Mouse (Mus musculus) activated CD4-positive, CD25-positive, alpha-beta regulatory T cell, adult 4 months (primary cell): ENCODE data around the gene Tmem37. TPM values are rescaled to one million over a fixed set of nuclear protein-coding genes. Genes with fewer than 3 reads are reported as not detected.
A peak's percentile ranks its signal among the peaks of the same experiment; 100 is the strongest.

Experiments used
- ATAC-seq: one replicate; pipeline ENCODE4 v1.8.0; 2017
- polyA plus RNA-seq, 2 experiments: library from polyadenylated mRNA; unstranded; fragments of 100-300 nt; shearing (Covaris generic); gene quantifications; one replicate each; pipeline ENCODE4 v1.2.1; 2017

The Tmem37 gene
- polyA plus RNA-seq, 2 experiments from 2014 or later = 1.4 to 2.5 TPM

GRCm38 (mm10) chr1:120057044-120057443 lies 16.8 kb downstream of the Tmem37 start:
- ATAC-seq = peak; percentile 22

- ATAC-seq = no peak
These were observed 17.6 kb downstream of the Tmem37 start for GRCm38 (mm10) chr1:120056236-120056635.

GRCm38 (mm10) chr1:120055475-120055874 lies 18.4 kb downstream of the Tmem37 start:
- peak; percentile 98 for ATAC-seq

- ATAC-seq = no peak
These were observed 18.9 kb downstream of the Tmem37 start for GRCm38 (mm10) chr1:120054997-120055396.

GRCm38 (mm10) chr1:120051070-120051469 lies 22.8 kb downstream of the Tmem37 start:
- ATAC-seq = no peak

GRCm38 (mm10) chr1:120047325-120047724 lies 26.5 kb downstream of the Tmem37 start:
- ATAC-seq = no peak

- ATAC-seq = no peak
These were observed 29.3 kb downstream of the Tmem37 start for GRCm38 (mm10) chr1:120044584-120044983.

GRCm38 (mm10) chr1:120042421-120042820 lies 31.5 kb downstream of the Tmem37 start:
- ATAC-seq = no peak

GRCm38 (mm10) chr1:120038594-120038993 lies 35.3 kb downstream of the Tmem37 start:
- ATAC-seq = no peak

- no peak for ATAC-seq
These were observed 36.7 kb downstream of the Tmem37 start for GRCm38 (mm10) chr1:120037021-120037683.

GRCm38 (mm10) chr1:120035456-120036034 lies 38.3 kb downstream of the Tmem37 start:
- ATAC-seq = no peak

- no peak for ATAC-seq
These were observed 39.1 kb downstream of the Tmem37 start for GRCm38 (mm10) chr1:120034793-120035192.

- ATAC-seq = no peak
These were observed 40.4 kb downstream of the Tmem37 start for GRCm38 (mm10) chr1:120033469-120033854.

GRCm38 (mm10) chr1:120032804-120033468 lies 40.9 kb downstream of the Tmem37 start:
- peak; percentile 99 for ATAC-seq

- no peak for ATAC-seq
These were observed 43.4 kb downstream of the Tmem37 start for GRCm38 (mm10) chr1:120030474-120030873.

- no peak for ATAC-seq
These were observed 46.2 kb downstream of the Tmem37 start for GRCm38 (mm10) chr1:120027693-120028092.

GRCm38 (mm10) chr1:120025050-120025439 lies 48.8 kb downstream of the Tmem37 start:
- no peak for ATAC-seq

GRCm38 (mm10) chr1:120024331-120025049 lies 49.4 kb downstream of the Tmem37 start:
- no peak for ATAC-seq

- no peak for ATAC-seq
These were observed 51.9 kb downstream of the Tmem37 start for GRCm38 (mm10) chr1:120021951-120022350.

GRCm38 (mm10) chr1:120020322-120020897 lies 53.5 kb downstream of the Tmem37 start:
- ATAC-seq = no peak

GRCm38 (mm10) chr1:120019428-120019827 lies 54.4 kb downstream of the Tmem37 start:
- ATAC-seq = no peak

GRCm38 (mm10) chr1:120018900-120019299 lies 55.0 kb downstream of the Tmem37 start:
- no peak for ATAC-seq
